Mouse (Mus musculus): ENCODE results near the gene Rpl23a.

DNA sequence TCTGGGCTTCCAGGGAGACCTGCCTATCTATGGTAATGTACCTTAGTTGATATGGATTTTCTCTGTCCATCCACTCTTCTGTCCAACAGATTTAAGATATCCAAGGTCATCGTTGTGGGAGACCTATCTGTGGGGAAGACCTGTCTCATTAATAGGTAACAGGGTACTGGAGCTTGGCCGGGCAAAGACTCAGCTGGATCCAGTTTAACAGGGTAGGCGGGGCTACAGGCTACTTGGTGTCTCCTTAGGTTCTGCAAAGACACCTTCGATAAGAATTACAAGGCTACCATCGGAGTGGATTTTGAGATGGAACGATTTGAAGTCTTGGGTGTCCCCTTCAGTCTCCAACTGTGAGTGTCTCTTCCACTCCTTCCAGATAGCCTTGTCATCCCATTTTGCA lies 6.7 kb upstream of the Rpl23a start:
- TF ChIP-seq POLR2A (IDR thresholded peaks at IDR 0.05; ENCODE audit: borderline replicate concordance, control insufficient read depth, low read depth, low read length) (no peak), CTCF (IDR thresholded peaks at IDR 0.05; ENCODE audit: control insufficient read depth, insufficient read depth, low read length) (no peak)

Measured in bone marrow, adult 2 months (tissue).